Mouse (Mus musculus) forebrain, embryonic 11.5 days (tissue): ENCODE data around the gene Cfap97d1. TPM values are rescaled to one million over a fixed set of nuclear protein-coding genes. Genes with fewer than 3 reads are reported as not detected.

ENCODE experiments used
- ATAC-seq: fragments of 200-750 bp; cut with Nextera tagmentation; replicated peaks from 2 replicates; pipeline ENCODE4 v1.8.0; 2017; ENCODE audit warnings: moderate TSS enrichment; ENCODE audit not compliant: low FRiP score
- DNase-seq: peaks from one replicate; pipeline ENCODE4 v3.0.0-alpha.2; 2017; ENCODE audit warnings: low spot score
- H3K27ac ChIP-seq: fragments of 300-500 bp; sonication (generic); 2 replicates; pipeline ENCODE4 v1.5.1; 2014; ENCODE audit warnings: low read depth, low read length
- H3K27me3 ChIP-seq: fragments of 300-500 bp; sonication (generic); 2 replicates; pipeline ENCODE4 v1.6.1; 2014; ENCODE audit warnings: mild to moderate bottlenecking, low read length, mixed read lengths; ENCODE audit not compliant: control insufficient read depth, insufficient read depth
- H3K36me3 ChIP-seq: fragments of 300-500 bp; sonication (generic); 2 replicates; pipeline ENCODE4 v1.6.1; 2014; ENCODE audit warnings: mild to moderate bottlenecking, low read length, moderate library complexity, mixed read lengths; ENCODE audit not compliant: control insufficient read depth, insufficient read depth
- H3K4me1 ChIP-seq: fragments of 300-500 bp; sonication (generic); replicated peaks from 2 replicates; pipeline ENCODE4 v1.6.1; 2014; ENCODE audit warnings: low read length, mixed read lengths; ENCODE audit not compliant: control insufficient read depth, insufficient read depth
- H3K4me2 ChIP-seq: fragments of 300-500 bp; sonication (generic); 2 replicates; pipeline ENCODE4 v1.6.1; 2014; ENCODE audit warnings: low read depth, mild to moderate bottlenecking, low read length, moderate library complexity, mixed read lengths; ENCODE audit not compliant: severe bottlenecking
- H3K4me3 ChIP-seq: fragments of 300-500 bp; sonication (generic); 2 replicates; pipeline ENCODE4 v1.5.1; 2014; ENCODE audit warnings: low read depth, low read length
- H3K9ac ChIP-seq: fragments of 300-500 bp; sonication (generic); 2 replicates; pipeline ENCODE4 v1.6.1; 2014; ENCODE audit warnings: low read length
- H3K9me3 ChIP-seq: fragments of 300-500 bp; sonication (generic); 2 replicates; pipeline ENCODE4 v1.6.1; 2016; ENCODE audit warnings: low read length, mixed read lengths; ENCODE audit not compliant: control insufficient read depth
- WGBS: fragments of 180-500 bp; shearing (Covaris S2); extraction: QIAGEN DNeasy Blood & Tissue Kit; methylation state at CpG from one replicate; pipeline ENCODE4 v1.1.7; 2014; 5-methylcytosine and 5-hydroxymethylcytosine counted together
- polyA plus RNA-seq: library from polyadenylated mRNA; unstranded; fragments of >200 nt; fragmentation: Nextera tagmentation; extraction: Ambion mirVana; gene quantifications from 2 replicates; pipeline ENCODE4 v1.2.1, GENCODE M21; 2014

Gene Cfap97d1
- not detected in 2 replicates for polyA plus RNA-seq

DNA sequence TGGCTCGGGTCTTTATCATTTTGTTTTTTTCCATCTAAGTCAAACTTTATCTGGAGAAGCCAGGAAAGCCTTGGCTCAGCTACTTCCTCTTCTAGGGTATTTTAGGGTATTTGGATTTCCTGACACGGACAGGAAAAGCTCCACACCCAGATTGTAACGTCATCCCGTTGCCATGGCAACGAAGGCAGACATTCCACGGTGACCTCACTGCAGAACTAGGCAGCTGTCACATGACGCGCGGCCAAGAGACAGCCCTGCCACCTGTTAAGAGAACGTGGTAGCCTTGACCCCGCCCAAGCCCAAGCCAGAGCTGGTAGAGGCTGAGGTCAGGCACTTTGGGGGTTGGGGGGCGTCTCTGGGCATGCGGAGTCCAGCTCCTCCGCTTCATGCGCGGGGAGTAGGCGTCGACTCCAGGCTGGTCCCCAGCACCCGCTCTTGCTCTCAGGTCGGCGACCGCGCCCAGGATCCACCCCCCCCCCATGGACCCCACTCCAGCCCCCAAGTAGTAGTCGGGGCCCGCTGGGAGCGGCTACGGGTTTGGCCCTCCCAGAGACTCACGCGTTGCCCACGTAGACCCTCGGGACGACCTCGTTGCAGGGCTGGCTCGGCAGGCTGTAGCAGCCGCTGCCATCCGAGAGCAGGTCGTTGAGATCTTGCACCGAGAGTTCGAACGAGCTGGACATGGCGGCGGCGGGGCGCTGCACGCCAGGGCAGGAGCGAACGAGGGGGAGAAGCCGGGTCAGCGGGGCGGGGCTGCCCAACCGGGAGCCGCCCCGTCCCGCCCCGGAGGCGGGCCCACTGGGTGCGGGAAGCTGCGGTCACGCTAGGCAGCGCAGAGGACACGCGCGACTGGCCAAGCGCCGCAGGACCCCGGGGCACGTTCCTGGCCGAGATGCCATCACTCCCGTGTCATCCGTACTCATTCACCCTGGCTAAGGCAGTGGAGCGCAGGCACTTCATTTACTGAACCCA is at the start of gene Cfap97d1:
TSS of gene Cfap97d1 (plus strand) at position 226 of the 972 bp plus-strand sequence.
- Histone ChIP-seq H3K4me1 (0 out of 2 replicates have a peak, but pooled peaks cover 5% of the 10 kb centered on the region), H3K27ac (no peak within 1 kb of the TSS; the same call in 1 of the 2 replicates), H3K9ac (peak within 1 kb of the TSS; percentile 65), H3K36me3 (no peaks in the 10 kb centered on the region), H3K9me3 (no peaks in the 10 kb centered on the region), H3K4me2 (peak within 1 kb of the TSS; percentile 99), H3K27me3 (peaks cover 5% of the 10 kb centered on the region), H3K4me3 (peak within 1 kb of the TSS; percentile 60)
- peak; percentile 95 for DNase-seq
- WGBS: 1% methylated on average over 67 of the region's 71 CpGs
- peak; percentile 76 for ATAC-seq

DNA sequence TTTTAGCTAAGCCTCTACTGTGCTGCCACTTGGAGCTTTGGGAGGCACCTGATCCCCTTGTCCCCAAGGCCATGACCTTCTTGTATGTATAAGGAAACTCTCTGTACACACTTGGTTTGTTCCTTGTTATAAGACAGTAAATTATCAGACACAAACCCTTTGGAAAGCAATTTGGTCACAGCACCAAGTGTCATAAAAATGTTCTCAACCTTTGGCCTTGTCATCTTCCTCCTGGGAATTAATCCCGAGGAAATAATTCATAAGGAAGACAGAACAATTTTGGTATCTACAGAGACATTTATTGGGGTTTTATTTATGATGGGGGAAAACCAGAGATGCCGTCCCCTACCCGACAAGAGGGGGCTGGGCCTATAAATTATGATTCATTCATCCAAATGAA is 48.3 kb upstream of the Cfap97d1 start:
- 90% methylated on average over 3 of the region's 3 CpGs for WGBS
- ATAC-seq (no peak), DNase-seq (no peak)
- Histone ChIP-seq H3K4me3 (no peak overlapping the region), H3K9me3 (no peaks in the 10 kb centered on the region), H3K27ac (no peak overlapping the region), H3K4me1 (0 out of 2 replicates have a peak, but pooled peaks cover 2% of the 10 kb centered on the region), H3K9ac (no peak overlapping the region), H3K4me2 (no peak overlapping the region), H3K36me3 (no peaks in the 10 kb centered on the region), H3K27me3 (peaks cover 12% of the 10 kb centered on the region)

DNA sequence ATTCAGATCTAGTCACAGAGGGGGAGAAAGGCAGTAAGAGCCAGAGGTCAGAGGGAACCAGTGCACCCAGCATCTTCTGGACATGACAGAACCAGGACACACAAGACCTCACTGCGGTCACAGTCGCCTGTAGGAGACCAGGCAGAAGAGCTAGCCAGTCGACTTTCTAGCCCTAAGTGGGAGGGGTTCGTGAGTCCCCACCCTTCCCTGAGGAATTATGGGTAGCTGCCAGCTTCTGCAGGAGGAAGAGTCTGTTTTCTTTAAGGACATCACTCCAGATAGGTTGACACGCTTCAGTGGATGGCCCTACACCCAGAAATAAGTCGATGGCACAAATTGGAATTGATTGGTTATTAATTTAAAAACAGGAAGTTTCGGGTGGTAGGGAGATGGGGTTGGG is 47.7 kb upstream of the Cfap97d1 start:
- DNase-seq (no peak), ATAC-seq (no peak)
- Histone ChIP-seq H3K9ac (no peak overlapping the region), H3K36me3 (no peaks in the 10 kb centered on the region), H3K9me3 (no peaks in the 10 kb centered on the region), H3K27me3 (peaks cover 15% of the 10 kb centered on the region), H3K4me2 (no peak overlapping the region), H3K4me1 (0 out of 2 replicates have a peak, but pooled peaks cover 2% of the 10 kb centered on the region), H3K4me3 (no peak overlapping the region), H3K27ac (no peak overlapping the region)
- WGBS: 34% methylated on average over 7 of the region's 7 CpGs

DNA sequence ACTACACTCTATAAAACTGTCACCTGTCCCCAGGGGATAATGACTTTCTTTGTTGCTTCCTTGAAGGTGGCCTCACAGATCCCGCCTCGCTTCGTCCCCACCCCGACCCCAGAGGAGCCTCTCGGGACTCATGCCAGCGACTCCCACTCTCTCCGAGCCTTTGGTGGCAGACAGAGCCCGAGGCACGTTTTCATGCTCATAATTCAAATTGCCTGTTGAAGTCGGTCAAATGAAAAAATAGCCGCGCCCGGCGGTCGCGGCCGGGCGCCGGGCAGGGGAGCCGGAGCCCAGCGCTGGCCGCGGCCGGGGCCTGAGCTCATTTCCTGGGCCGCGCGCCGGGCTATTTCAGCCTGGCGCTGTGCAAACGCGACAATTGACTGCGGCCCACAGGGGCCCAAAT is 47.0 kb upstream of the Cfap97d1 start:
- Histone ChIP-seq H3K9me3 (no peaks in the 10 kb centered on the region), H3K4me1 (0 out of 2 replicates have a peak, but pooled peaks cover 2% of the 10 kb centered on the region), H3K9ac (peak overlapping the region; percentile 58), H3K4me3 (peak overlapping the region; percentile 38), H3K27me3 (peaks cover 15% of the 10 kb centered on the region), H3K4me2 (peak overlapping the region; percentile 85), H3K27ac (no peak overlapping the region), H3K36me3 (no peaks in the 10 kb centered on the region)
- under 1% methylated on average over 32 of the region's 32 CpGs for WGBS
- DNase-seq (no peak), ATAC-seq (no peak)

DNA sequence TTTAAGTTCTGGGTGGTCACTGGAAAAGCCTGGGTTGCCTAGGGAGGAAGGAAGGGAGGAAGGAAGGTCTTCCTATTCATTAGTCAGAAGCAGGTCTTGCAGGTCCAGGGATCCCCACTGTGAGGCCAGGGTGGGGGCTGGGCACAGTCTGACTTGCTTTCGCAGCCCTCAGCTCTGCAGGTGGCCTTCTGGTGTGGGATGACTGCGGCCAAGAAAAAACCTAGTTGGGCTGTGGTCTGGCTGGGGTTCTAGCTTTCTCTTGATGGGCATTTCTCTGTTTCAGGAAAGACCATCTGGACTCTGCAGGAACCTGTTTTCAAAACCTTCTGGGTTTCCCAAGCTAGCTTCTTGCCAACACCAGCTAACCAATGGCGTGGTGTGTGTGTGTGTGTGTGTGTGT is 41.0 kb upstream of the Cfap97d1 start:
- 39% methylated on average over 3 of the region's 3 CpGs for WGBS

DNA sequence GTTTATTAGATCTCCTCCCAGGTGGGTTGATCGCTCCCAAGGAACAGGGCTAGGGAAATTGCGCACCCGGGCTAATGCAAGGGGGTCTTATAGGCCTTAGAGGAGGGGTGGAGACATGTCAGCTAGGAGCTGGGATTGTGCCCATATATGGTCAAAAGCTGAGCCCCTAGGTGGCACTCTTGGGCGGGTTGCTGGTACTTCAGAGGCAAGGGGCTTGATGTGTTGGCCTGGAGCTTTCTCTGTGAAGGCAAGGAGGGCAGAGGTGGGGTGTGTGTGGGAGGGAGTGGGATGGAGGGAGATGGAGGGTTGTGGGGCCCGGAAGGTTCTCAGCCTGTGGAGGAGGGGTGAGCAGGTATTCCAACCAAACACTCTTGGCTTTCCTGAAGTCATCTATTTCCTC is 37.6 kb upstream of the Cfap97d1 start:
- Histone ChIP-seq H3K9ac (no peak overlapping the region), H3K27me3 (no peaks in the 10 kb centered on the region; the same call in 1 of the 2 replicates), H3K4me2 (no peak overlapping the region), H3K4me1 (no peaks in the 10 kb centered on the region), H3K9me3 (no peaks in the 10 kb centered on the region), H3K4me3 (no peak overlapping the region), H3K27ac (no peak overlapping the region), H3K36me3 (no peaks in the 10 kb centered on the region)
- ATAC-seq (no peak), DNase-seq (peak; percentile 67)
- 28% methylated on average over 5 of the region's 5 CpGs for WGBS

More for the DNA sequence above, 41.0 kb upstream of the Cfap97d1 start:
- Histone ChIP-seq H3K9ac (no peak overlapping the region), H3K4me2 (no peak overlapping the region), H3K27ac (no peak overlapping the region), H3K4me1 (no peaks in the 10 kb centered on the region), H3K4me3 (no peak overlapping the region), H3K27me3 (peaks cover 10% of the 10 kb centered on the region), H3K36me3 (no peaks in the 10 kb centered on the region), H3K9me3 (no peaks in the 10 kb centered on the region)
- ATAC-seq (no peak), DNase-seq (no peak)

DNA sequence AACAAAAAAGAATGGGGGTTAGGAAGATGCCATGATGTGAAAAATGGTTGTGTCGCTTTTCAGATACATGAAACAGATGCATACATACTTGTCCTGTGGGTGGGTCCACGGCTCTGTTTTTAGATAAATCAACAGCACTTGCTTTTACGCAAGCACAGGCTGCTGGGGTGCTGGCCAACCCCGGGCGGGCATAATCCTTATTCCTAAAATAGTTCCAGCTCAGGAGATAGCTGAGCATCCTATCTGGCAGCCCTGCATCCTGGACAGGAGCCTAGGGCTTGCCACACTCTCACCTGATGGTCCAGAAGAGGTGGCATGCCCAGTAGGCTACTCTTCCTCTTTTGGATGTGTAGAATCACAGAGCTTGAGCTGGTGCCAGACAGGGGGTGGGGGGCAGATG is 34.1 kb upstream of the Cfap97d1 start:
- no peak overlapping the region for H3K27ac ChIP-seq
- ATAC-seq: no peak
- no peak for DNase-seq
- H3K9ac ChIP-seq: no peak overlapping the region
- peaks cover 3% of the 10 kb centered on the region for H3K27me3 ChIP-seq
- 87% methylated on average over 5 of the region's 5 CpGs for WGBS
- H3K4me2 ChIP-seq: no peak overlapping the region
- no peaks in the 10 kb centered on the region for H3K36me3 ChIP-seq
- no peaks in the 10 kb centered on the region for H3K9me3 ChIP-seq
- H3K4me1 ChIP-seq: peaks cover 10% of the 10 kb centered on the region; the same call in 1 of the 2 replicates
- no peak overlapping the region for H3K4me3 ChIP-seq

DNA sequence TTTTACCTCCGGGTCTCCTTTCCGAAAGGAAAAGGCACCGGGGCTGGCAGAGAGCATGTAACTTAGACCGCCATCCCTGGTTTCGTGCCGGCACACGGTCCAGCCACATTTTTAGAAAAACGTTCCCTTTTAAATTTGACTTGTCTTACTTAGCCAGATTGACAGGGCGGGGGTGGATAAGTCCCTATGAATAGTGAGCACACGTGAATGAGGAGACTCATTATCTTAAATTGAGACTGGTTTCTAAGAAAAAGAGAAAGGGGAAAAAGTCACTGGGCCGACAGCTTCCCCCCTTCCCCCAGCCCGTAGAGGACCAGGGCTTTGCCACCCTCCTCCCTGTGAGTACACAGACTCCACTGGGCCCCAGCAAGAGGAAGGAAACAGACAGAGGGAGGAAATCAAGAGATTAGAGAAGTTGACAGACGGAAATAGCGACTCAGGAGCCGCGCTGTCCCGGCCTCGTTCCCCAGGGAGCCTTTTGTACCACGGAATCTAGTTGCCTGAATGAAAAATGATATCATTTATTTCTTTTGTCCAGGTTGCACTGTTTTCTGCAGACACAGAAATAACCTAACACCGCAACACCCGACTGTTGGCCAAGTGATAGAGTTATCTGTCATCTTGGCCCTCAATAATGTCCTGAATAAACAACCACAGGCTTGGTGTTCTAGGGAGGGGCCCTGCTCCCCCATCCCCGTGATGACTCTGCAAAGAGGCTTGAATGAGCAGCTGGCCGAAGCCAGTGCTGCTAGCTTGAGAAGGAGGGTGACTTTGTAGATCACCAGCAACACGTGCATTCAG is 31.3 kb upstream of the Cfap97d1 start:
- Histone ChIP-seq H3K9ac (no peak overlapping the region; the same call in 1 of the 2 replicates), H3K9me3 (no peaks in the 10 kb centered on the region), H3K36me3 (no peaks in the 10 kb centered on the region), H3K27ac (no peak overlapping the region), H3K27me3 (peaks cover 3% of the 10 kb centered on the region), H3K4me2 (peak overlapping the region; percentile 12; the same call in 1 of the 2 replicates), H3K4me1 (peaks cover 10% of the 10 kb centered on the region; the same call in 1 of the 2 replicates), H3K4me3 (no peak overlapping the region)
- no peak for DNase-seq
- ATAC-seq: no peak
- 24% methylated on average over 24 of the region's 24 CpGs for WGBS
